Mouse (Mus musculus) urinary bladder, postnatal 10 days (tissue): ENCODE measurements around the gene Lrrc61.

ENCODE experiments used
- DNase-seq: peaks from one replicate; pipeline ENCODE4 v3.0.0; 2022; ENCODE audit warnings: low spot score

Gene Lrrc61

DNA sequence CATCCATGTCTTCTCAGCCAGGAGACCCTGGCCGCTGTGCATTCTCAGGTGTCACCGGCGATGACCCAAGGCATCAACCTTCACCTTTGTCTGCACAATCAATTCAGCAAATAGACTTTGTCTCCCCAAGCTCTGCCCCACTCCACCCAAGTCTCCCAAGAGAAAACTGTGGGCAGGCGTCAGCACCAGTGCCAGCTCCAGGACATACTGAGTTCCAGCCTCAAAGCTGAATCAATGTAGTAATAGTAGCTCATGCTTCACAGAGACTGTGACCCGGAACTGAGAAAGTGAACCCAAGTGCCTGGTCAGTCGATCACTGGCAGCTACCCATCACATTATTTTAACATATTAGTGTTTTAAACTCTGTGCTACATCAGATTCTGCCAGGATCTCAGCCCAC is 6.3 kb upstream of the Lrrc61 start:
- DNase-seq = no peak

DNA sequence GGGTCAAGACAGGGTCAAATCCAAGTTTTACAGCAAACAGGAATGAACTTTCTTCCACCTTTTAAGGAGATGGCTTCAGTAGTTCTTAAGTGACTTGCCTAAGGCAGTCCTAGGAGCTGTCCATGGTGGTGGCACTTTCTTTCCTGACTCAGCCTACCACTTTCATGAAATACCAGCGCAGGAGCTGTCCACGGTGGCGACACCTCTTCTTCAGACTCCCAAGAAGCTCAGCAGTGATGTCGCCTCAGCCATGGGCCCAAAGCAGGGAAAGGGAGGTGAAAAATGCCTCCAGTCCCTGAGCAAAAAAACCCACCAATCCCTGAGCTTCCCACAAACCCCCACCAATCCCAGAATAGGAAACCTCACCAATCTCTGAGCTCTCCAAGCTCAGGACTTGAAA is 1.7 kb upstream of the Lrrc61 start:
- no peak for DNase-seq

DNA sequence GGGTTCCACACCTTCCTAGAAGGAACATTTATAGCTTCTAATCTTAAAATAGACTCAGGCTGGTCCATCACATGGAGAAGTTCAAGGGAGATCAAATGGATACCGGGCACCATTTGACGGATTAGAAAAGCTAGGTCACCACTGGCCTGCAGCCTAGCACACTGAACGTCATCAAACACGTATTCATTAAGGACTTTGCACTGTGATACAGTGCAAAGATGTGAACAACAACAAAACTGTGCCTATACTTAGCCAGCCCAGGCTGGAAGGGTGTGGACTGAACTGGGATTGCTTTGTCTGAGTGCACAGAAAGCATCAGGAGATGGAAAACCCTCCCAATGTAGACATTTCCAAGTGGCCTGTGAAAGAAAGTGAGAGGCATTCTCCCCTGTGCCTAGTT is 777 bp upstream of the Lrrc61 start:
- no peak for DNase-seq

DNA sequence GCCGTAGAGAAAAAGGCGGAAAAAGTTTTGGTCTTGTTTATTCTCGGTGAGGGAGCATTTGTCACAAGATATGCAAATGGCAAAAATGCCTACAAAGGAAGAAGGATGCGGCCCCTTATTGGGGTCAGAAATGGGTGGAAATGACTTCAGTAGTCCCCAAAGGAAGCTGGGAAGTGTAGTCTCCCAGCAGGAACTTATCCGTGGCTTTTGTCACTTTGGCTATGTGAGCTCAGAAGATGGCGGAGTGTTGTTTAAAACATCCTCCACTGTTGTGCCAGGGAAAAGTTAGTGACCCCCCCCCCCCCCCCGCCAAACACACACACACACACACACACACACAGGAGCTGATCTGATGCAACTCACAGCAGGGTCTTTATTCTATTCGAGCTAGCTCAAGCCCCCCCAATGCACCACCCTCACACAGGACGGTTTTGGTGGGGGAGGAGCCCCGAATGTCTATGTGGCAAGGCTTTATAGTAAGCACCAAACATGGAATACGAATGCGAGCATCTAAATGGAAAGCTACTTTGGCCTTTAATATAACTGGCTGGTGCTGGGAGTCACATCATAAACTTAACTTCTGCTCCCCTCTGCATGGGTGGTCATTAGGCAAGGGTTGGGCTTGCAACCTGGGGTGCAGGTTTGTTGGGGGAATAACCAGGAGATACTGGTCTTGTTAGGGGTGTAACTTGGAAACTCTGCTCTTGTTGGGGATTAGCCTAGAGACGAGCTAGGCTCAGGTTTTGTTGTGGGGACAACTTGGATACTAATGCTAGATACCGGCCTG is 701 bp downstream of the Lrrc61 start:
- DNase-seq = no peak

DNA sequence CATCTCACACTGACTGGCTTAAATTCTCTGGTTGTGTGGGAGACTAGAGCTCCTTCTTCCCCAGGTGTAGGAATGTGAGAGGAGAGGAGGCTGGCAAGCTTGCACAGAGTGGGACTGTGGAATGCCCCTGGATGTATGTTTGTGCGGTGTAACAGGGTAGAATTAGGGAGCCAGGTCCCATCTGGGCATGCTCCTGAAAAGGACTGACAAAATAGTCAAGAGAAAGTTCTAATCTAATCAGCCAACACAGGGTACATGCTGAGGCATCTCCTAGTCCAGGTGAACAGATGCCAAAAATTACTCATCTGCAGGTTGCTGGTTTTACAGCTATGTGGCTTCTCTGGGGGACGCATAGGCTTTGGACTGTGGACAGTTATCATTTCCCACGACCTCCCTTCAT is 1.4 kb downstream of the Lrrc61 start:
- DNase-seq = no peak

DNA sequence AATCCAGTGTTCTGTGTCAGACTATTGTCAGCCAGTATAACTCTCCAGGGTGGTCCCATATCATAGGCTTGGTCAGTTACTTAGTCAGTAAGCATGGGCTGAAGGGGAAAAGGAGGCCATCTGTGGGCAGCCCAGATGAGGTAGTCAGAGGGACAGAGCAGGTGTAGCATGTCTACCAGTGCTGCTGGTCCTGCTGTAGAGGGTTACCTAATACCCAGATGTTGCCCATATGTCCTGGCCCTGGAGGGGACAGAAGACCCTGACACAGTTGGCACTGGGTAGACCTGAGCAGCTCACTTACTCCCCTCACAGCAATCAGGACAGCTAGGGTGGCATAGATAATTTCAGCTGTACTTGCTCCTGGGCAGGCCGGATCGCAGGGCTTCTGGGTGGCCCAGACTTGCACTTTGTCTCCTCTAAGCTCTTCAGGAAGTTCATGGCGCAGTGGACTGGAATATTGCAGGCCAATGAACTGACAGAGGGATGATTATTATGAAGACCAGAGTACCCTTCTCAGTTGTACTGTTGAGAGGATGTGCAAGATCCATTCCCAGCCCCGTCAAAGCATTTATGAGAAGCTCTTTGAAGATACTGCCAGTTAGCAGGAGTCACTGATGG is 11.2 kb downstream of the Lrrc61 start:
- no peak for DNase-seq

DNA sequence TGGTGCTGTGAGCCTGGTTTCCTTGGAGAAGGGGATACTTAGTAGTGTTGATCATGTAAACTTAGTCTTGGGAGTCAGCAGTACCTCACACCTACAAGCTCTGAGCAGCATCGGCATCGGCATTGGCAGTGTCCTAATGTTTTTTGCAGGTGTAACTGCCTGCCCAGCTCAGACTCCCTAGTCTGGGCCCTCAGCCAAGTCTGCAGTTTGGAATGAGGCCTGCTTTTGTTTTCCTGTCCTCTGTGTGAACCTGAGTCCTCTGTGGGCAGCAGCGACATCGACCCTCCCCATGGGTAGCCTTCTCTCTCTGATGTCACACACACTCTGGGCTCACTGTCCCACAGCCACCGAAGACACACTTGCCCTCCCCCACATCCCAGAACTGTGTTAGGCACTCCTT is 11.7 kb downstream of the Lrrc61 start:
- no peak for DNase-seq

DNA sequence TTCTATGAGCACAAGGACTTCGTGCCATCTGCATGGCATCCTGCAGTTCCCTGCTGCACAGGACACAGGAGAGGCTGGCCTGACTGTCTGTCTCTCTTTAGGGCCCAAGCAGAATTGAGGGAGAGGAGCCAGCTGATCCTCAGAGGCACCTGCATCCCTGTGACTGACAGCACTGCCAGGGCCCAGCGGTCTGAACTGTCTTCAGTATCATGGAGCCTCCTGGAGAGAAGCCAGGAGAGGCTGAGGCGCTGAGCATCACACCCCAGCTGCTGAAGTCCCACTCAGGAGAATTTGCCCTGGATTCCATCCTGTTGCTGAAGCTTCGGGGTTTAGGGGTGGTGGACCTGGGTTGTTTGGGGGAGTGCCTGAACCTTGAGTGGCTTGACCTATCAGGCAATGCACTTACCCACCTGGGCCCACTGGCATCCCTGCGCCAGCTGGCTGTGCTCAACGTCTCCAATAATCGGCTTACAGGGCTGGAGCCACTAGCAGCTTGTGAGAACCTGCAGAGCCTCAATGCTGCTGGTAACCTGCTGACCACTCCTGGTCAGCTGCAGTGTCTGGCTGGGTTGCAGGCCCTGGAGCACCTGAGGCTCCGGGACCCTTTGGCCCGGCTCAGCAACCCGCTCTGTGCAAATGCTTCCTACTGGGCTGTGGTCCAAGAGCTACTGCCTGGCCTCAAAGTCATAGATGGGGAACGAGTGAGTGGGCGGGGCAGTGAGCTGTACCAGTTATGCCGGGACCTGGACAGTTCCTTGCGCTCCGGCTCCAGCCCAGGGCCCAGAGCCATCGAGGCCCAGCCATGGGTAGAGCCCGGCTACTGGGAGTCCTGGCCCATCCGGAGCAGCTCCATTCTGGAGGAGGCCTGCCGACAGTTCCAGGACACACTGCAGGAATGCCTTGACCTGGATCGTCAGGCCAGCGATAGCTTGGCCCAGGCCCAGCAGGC is 13.7 kb downstream of the Lrrc61 start:
- no peak for DNase-seq

DNA sequence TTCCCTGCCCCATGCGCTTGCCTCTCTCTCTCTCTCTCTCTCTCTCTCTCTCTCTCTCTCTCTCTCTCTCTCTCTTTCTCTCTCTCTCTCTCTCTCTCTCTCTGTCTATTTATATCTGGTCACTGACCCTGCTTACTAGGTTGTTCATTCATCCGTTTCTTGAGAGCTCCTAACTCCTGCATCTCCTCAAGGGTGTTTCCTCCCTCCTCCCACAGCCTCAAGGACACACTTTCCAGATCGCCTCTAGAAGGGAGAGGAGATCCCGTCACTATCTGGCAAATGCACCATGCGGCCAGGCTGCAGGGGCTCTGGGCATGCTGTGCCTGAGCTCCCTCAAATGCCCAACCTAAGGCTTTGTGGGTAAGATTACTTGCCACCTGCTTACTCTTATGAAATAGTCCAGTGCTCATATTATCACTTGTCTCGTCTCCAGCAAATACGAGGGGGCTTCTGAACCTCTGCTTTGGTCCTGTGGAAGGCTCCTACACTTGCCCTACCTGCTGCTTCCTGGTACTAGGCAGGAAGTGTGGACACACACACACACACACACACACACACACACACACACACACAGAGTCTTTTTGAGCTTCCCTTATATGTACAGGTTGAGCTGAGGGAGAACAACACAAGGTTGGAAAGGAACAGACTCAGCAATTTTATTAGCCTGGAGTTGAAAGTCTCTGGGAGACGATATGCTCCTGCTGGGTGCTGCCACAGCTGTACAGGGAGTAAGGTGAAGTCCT is 14.6 kb downstream of the Lrrc61 start:
- DNase-seq = no peak

DNA sequence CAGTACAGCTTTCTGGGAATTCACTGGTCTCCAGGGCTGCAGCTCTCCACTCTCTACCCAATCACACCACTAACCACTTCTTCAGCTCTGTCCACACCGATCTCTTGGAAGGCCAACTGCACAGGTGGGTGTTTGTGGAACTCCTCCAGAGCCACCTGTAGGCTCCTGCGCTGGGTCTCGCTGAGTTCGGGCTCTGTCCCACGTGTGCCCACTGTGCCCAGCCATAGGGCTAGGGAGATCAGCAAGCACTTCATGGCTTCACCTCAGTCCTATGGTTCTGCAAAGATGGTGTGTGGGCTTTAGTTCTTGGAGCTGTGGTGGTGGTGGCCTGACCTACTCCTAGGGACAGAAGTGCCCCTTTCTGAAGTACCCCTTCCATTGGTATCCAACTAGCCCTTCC is 17.4 kb downstream of the Lrrc61 start:
- DNase-seq = no peak

DNA sequence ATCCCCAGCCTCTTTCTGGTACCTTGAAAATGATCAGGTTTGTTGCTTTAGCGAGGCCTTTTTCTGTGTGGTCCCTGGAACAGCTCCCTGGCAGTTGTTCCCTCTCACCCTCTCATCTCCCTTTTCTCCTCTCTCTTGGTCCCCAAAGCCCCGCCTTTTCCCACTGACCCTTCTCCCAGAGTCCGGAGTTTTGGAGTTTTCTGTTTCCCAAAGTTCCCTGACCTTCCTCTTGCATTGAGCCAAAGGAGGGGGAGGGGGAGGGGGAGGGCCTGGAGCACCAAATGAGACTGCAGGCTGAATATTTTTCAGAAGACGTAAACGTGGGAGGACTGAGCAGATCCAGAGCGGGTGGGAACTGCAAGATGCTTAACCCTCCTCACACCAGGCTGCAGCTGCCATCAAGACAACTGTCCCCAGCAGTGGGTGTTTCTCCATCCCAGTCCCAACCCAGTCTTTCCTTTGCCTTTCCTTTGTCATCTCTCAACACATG is 18.0 kb downstream of the Lrrc61 start, which contains the start of gene Rarres2:
Rarres2 (minus strand) TSS at position 218 of the 490 bp plus-strand sequence.
- DNase-seq = no peak

DNA sequence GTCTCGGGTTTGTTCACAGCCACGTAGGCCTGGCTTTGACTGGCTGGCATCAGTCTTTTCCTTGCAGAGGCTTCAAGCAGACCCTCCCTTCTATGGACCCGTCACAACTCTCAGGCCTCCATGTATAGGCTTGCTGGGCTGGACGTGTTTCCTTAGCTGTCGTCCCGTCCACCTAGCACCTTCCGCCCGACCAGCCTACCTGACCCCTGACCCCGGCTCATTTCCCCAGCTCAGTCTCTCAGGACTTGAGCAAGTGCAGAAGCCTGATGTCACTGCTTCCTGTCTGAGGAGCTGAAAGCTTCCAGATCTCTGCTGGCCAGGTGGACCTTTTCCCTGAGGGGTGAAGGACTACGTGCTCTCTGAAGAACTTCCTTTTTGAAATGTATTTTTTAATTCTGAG is 18.7 kb downstream of the Lrrc61 start:
- no peak for DNase-seq

DNA sequence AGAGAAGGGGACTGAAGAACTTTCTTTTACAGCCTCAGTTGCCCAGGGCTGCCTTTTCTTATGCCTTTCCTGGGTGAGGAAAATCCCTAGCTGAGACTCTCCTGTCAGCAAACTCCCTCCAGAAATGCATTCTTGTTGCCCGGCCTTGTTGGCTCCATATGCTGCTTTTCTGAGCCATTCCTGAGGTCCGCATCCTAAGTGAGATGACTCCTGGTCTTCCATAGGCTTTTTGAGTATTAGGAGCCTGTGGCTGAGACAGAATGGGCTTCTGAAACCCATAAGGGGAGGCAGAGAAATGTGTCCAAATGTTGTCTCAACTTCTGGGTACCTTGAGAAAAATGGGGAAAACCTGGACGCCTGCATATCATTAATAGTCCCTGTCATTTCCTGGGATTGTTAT is 19.4 kb downstream of the Lrrc61 start:
- no peak for DNase-seq

DNA sequence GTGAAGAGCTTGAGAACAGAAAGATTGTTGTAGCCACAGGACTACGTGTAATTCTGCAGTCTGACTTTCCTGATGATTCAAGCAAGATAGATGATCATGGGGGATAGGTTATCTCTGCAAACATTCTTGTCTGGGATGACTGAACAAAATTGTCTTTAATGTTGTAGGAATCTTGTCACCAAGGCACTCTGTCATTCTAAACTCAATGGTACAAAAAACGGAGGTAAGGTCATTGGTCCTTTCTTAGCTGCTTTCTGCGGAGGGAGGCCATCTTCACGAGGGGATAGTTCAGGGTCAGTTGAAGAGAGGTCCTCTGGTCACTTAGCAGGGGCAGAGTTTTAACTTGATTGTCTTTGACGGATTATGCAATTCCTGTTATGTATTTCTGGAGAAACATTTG is 24.1 kb downstream of the Lrrc61 start:
- DNase-seq = no peak

DNA sequence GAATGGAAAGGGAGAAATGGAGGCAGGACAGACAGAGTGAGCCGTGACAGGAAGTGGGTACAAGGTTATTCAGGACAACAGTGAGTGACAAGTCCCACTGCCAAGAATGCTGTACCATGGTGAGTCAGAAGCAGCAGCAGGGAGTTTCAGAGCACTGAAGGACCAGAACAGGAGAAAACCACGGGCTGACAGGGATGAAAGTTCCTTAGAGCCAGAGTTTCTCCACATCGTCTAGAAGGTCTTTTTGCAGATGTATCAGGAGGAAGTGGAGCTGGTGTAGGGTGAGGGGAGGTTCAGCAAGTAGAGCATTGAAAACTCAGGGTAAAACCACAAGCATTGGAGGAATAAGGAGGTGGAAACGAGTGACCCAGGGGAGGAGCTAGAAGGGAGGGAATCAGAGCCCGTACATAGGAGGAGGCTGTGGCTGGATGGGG is 24.6 kb downstream of the Lrrc61 start:
- no peak for DNase-seq

DNA sequence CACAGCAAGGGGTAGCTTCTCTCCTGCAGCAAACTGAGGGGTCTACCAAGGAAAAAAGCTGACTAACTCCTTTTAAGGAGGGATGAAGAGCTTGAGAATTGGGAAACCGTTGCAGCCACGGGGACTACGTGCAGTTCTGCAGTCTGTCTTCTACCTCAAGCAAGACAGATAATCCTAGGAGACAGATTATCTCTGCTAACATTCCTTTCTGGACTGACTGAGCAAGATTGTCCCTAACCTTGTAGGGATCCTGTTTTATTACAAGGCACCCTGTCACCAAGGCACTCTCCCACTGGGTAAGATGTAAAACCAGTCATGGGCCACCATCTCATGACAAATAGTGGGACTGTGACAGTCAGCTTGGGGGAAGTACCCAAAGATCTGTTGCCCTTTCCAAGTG is 26.7 kb downstream of the Lrrc61 start:
- no peak for DNase-seq

DNA sequence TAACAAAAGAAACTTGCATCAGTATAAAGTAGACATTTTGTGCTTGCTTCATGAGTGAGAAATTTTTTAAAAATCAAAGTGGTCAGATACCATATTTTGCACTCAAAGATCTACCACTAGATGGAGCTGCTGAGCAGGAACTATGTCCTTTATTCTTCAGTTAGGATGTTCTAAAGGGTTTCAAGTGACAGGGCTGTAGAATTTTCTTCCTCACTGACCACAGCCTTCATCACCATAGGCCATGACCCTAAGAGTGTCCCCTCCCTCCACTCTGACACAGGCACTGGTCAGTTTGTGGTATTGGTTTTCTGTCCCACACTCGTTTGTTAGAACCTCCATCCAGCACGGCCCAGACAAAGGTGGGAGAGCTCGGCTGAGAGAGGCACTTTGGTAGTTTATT is 27.4 kb downstream of the Lrrc61 start:
- no peak for DNase-seq

DNA sequence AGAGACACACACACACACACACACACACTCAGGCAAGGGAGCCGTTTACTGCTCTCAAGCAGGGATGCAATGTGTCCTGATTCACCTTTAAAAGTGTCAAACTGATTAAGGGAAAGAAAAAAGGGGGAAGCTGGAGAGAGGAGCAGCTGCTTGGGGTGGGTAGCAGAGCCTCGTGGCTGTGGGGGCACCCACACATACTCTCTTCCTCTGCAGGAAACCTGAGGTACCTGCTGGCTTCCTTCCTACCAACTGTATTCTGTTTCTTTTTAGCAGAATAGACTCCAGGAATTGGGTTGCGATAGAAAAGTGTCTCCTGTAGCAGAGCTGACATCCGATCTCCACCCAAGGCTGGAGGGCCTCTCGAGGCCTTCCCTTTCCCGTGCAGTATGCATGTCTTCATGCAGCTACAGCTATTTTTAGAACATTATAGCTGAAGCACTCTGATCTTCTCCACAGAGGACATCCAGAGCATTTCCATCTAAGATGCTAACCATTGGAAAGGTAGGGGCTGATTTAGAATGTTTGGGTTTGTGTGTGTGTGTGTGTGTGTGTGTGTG is 34.7 kb downstream of the Lrrc61 start, which contains the start of gene Gm45021:
Gm45021 (plus strand) TSS at position 417 of the 557 bp plus-strand sequence.
- DNase-seq = no peak

DNA sequence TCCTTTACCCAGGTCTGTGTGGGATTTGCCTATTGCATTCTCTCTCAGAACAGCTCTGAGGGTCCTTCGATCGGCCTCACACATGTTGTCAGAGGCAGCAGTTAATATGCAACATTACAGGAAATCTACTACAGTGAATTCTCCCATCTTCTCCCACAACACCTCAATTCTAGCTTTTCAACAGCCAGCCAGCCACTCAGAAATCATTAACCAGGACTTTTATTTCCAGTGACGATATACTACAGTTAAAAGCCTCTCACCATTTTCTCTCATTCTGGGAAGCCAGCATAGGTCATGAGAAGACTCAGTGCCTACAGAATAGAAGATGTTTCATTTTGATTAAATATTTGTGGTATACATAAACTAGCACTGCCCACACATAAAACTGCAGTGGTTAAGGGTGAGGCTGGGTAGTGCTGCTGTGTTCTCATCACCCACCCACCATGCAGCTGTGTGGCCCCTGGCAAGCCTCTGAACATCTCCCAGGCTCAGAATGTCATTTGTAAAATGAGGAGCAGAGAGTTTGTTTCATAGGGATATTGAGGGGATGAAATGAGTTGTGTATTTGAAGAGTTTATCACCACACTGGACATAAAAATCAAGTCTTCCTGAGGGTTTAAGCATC is 36.7 kb downstream of the Lrrc61 start:
- DNase-seq = no peak

DNA sequence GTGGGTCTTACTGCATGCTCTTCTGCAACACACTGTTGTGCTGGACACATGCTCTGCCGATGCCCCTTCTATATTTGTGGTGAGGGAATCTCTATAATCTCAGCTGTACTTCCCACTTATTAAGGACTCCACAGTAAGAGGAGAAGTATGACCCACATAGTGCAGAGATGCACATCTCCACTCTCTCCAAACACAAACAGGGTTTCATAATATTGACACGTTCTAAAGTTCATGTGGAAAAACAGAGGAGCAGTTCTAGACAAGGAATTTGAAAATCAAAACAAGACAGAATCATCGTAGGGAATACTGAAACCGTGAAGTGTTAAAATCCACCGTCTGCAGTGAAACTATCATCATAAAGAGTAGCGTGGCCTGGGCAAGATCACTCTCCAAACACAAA is 37.3 kb downstream of the Lrrc61 start:
- DNase-seq = no peak
